Mouse (Mus musculus) CH12.LX (cell line): ENCODE measurements around the gene Fam168b. TPM values are rescaled to one million over a fixed set of nuclear protein-coding genes. Genes with fewer than 3 reads are reported as not detected.

ENCODE experiments used
- DNase-seq: peaks from one replicate; pipeline ENCODE4 v3.0.0-alpha.2; 2013; ENCODE audit errors: extremely low read depth
- H3K27ac ChIP-seq: 2 replicates; pipeline ENCODE4 v1.5.1; 2012; ENCODE audit warnings: low read depth, mild to moderate bottlenecking, control low read depth, moderate library complexity; ENCODE audit not compliant: insufficient read depth
- H3K27me3 ChIP-seq: replicated peaks from 2 replicates; pipeline ENCODE3; 2012; ENCODE audit warnings: inconsistent platforms
- H3K36me3 ChIP-seq, 2 experiments: replicated peaks in 1 of 2; 2 replicates each; pipeline versions ENCODE3 to v1.6.1; 2012; ENCODE audit warnings: inconsistent platforms in 1 of 2, low read length in 1 of 2, mild to moderate bottlenecking in 1 of 2, mixed read lengths in 1 of 2, moderate library complexity in 1 of 2; ENCODE audit not compliant: control insufficient read depth in 1 of 2, insufficient read depth in 1 of 2
- H3K4me1 ChIP-seq, 2 experiments: 2 replicates each; pipeline ENCODE4 v1.6.1; 2012; ENCODE audit warnings: inconsistent platforms in 1 of 2, moderate library complexity in 1 of 2; ENCODE audit not compliant: insufficient read depth in 2 of 2, control insufficient read depth in 1 of 2
- H3K4me2 ChIP-seq: 2 replicates; pipeline ENCODE4 v1.6.1; 2012; ENCODE audit warnings: low read depth, mild to moderate bottlenecking, control low read depth; ENCODE audit not compliant: poor library complexity, insufficient read depth, severe bottlenecking
- H3K4me3 ChIP-seq, 3 experiments: fragments of 150-350 bp in 1 of 3; sonication (generic) in 1 of 3; replicated peaks in 1 of 3; 2 replicates each; pipeline versions ENCODE3 to v1.5.1; 2011 to 2012; ENCODE audit warnings: low read depth in 2 of 3, low read length in 2 of 3, mild to moderate bottlenecking in 2 of 3, moderate library complexity in 2 of 3, control low read depth in 1 of 3, improper control_type of control experiment in 1 of 3, inconsistent platforms in 1 of 3, mixed read lengths in 1 of 3; ENCODE audit not compliant: poor library complexity in 1 of 3
- H3K79me2 ChIP-seq: replicated peaks from 2 replicates; pipeline ENCODE4 v1.6.1; 2012; ENCODE audit warnings: mild to moderate bottlenecking, moderate library complexity; ENCODE audit not compliant: control insufficient read depth, poor library complexity, insufficient read depth, severe bottlenecking; ENCODE audit errors: extremely low read depth
- H3K9ac ChIP-seq: 2 replicates; pipeline ENCODE4 v1.6.1; 2012; ENCODE audit warnings: low read depth, mild to moderate bottlenecking, control low read depth, moderate library complexity; ENCODE audit not compliant: insufficient read depth
- H3K9me3 ChIP-seq: replicated peaks from 2 replicates; pipeline ENCODE3; 2012; ENCODE audit warnings: low read length, inconsistent platforms, mixed read lengths
- CHD1 ChIP-seq: IDR thresholded peaks from 2 replicates; pipeline ENCODE4 v1.6.1; 2012; ENCODE audit warnings: low read depth, low read length, improper control_type of control experiment, inconsistent platforms
- CHD2 ChIP-seq: IDR thresholded peaks from 2 replicates; pipeline ENCODE4 v1.6.1; 2011; ENCODE audit warnings: low read length, improper control_type of control experiment
- CTCF ChIP-seq, 2 experiments: IDR thresholded peaks in 1 of 2; conservative IDR thresholded peaks in 1 of 2; 2 replicates each; pipeline ENCODE4 v1.5.1; 2011 to 2012; ENCODE audit warnings: low read depth in 2 of 2, low read length in 2 of 2, improper control_type of control experiment in 1 of 2, inconsistent platforms in 1 of 2, mild to moderate bottlenecking in 1 of 2, moderate library complexity in 1 of 2
- E2F4 ChIP-seq: IDR thresholded peaks from 2 replicates; pipeline ENCODE4 v1.6.1; 2011; ENCODE audit warnings: low read depth, low read length, improper control_type of control experiment; ENCODE audit not compliant: insufficient replicate concordance
- ELF1 ChIP-seq: IDR thresholded peaks from 2 replicates; pipeline ENCODE4 v1.6.1; 2014; ENCODE audit warnings: low read depth, mild to moderate bottlenecking, inconsistent platforms, low read length, improper control_type of control experiment
- ETS1 ChIP-seq: conservative IDR thresholded peaks from 2 replicates; pipeline ENCODE4 v1.6.1; 2012; ENCODE audit warnings: low read depth, mild to moderate bottlenecking, inconsistent platforms, low read length, improper control_type of control experiment, moderate library complexity
- GABPA ChIP-seq: IDR thresholded peaks from 2 replicates; pipeline ENCODE4 v1.6.1; 2012; ENCODE audit warnings: low read depth, low read length, improper control_type of control experiment, inconsistent platforms; ENCODE audit not compliant: insufficient replicate concordance
- HCFC1 ChIP-seq: IDR thresholded peaks from 2 replicates; pipeline ENCODE4 v1.6.1; 2012; ENCODE audit warnings: low read depth, mild to moderate bottlenecking, inconsistent platforms, low read length, improper control_type of control experiment
- JUN ChIP-seq: IDR thresholded peaks from 2 replicates; pipeline ENCODE4 v1.6.1; 2011; ENCODE audit warnings: low read depth, mild to moderate bottlenecking, low read length, improper control_type of control experiment, moderate library complexity; ENCODE audit not compliant: insufficient read depth
- KAT2A ChIP-seq: IDR thresholded peaks from 2 replicates; pipeline ENCODE4 v1.6.1; 2012; ENCODE audit warnings: low read length, improper control_type of control experiment, inconsistent platforms; ENCODE audit not compliant: insufficient replicate concordance
- MAX ChIP-seq: IDR thresholded peaks from 2 replicates; pipeline ENCODE4 v1.6.1; 2011; ENCODE audit warnings: low read length, improper control_type of control experiment
- MAZ ChIP-seq: IDR thresholded peaks from 2 replicates; pipeline ENCODE4 v1.6.1; 2012; ENCODE audit warnings: low read depth, mild to moderate bottlenecking, inconsistent platforms, low read length, improper control_type of control experiment, moderate library complexity
- NRF1 ChIP-seq: IDR thresholded peaks from 2 replicates; pipeline ENCODE4 v1.6.1; 2014; ENCODE audit warnings: low read depth, mild to moderate bottlenecking, inconsistent platforms, low read length, improper control_type of control experiment, moderate library complexity
- PAX5 ChIP-seq: IDR thresholded peaks from 2 replicates; pipeline ENCODE4 v1.6.1; 2012; ENCODE audit warnings: low read length, inconsistent platforms, mixed read lengths
- POLR2A ChIP-seq: IDR thresholded peaks from 2 replicates; pipeline ENCODE4 v1.6.1; 2011; ENCODE audit warnings: low read depth, mild to moderate bottlenecking, improper control_type of control experiment, low read length
- POLR2AphosphoS2 ChIP-seq: IDR thresholded peaks from 2 replicates; pipeline ENCODE4 v1.6.1; 2011; ENCODE audit warnings: low read depth, low read length, improper control_type of control experiment
- RAD21 ChIP-seq: IDR thresholded peaks from 2 replicates; pipeline ENCODE4 v1.6.1; 2011; ENCODE audit warnings: low read depth, mild to moderate bottlenecking, low read length, improper control_type of control experiment, moderate library complexity
- RCOR1 ChIP-seq: conservative IDR thresholded peaks from 2 replicates; pipeline ENCODE4 v1.6.1; 2012; ENCODE audit warnings: low read depth, mild to moderate bottlenecking, inconsistent platforms, low read length, improper control_type of control experiment
- SIN3A ChIP-seq: IDR thresholded peaks from 2 replicates; pipeline ENCODE4 v1.6.1; 2012; ENCODE audit warnings: low read length, improper control_type of control experiment, inconsistent platforms
- ZC3H11A ChIP-seq: IDR thresholded peaks from 2 replicates; pipeline ENCODE4 v1.6.1; 2012; ENCODE audit warnings: low read depth, mild to moderate bottlenecking, inconsistent platforms, low read length, improper control_type of control experiment
- ZKSCAN1 ChIP-seq: IDR thresholded peaks from 2 replicates; pipeline ENCODE4 v1.6.1; 2012; ENCODE audit warnings: low read depth, inconsistent platforms, low read length, improper control_type of control experiment, borderline replicate concordance
- ZMIZ1 ChIP-seq: IDR thresholded peaks from 2 replicates; pipeline ENCODE4 v1.6.1; 2012; ENCODE audit warnings: low read depth, mild to moderate bottlenecking, inconsistent platforms, low read length, improper control_type of control experiment
- ZNF384 ChIP-seq: IDR thresholded peaks from 2 replicates; pipeline ENCODE4 v1.6.1; 2012; ENCODE audit warnings: low read depth, low read length, improper control_type of control experiment, inconsistent platforms
- dilution Hi-C: fragments of 300-500 bp; cut with MboI; formaldehyde crosslinking; loops from 2 replicates; pipeline ENCODE4 v1.14.3; 2020; ENCODE audit warnings: low sequenced_read_pairs; ENCODE audit not compliant: extremely low pct_unique_long_range_greater_than_20kb, extremely low pct_ligation_motif_present
- in situ Hi-C: fragments of 300-500 bp; cut with MboI; formaldehyde crosslinking; loops from 3 replicates; pipeline ENCODE4 v1.14.3; 2019; ENCODE audit warnings: low sequenced_read_pairs, low pct_ligation_motif_present, low pct_unique_long_range_greater_than_20kb, mixed read lengths
- polyA plus RNA-seq: library from polyadenylated mRNA; unstranded; fragments of >175 nt; gene quantifications from 2 replicates; pipeline ENCODE4 v1.2.1, GENCODE M21; 2012; ENCODE audit warnings: low read depth; ENCODE audit not compliant: insufficient read length
- total RNA-seq, 2 experiments: library from RNA; depleted of rRNA; stranded (reverse); fragments of 300-350 nt in 1 of 2; fragments of >200 nt in 1 of 2; gene quantifications; 2 replicates each; pipeline ENCODE4 v1.2.3; 2012 to 2014

Fam168b gene
- total and polyA plus RNA-seq, 3 experiments: 50.5 to 67.5 (median 60.9) TPM

DNA sequence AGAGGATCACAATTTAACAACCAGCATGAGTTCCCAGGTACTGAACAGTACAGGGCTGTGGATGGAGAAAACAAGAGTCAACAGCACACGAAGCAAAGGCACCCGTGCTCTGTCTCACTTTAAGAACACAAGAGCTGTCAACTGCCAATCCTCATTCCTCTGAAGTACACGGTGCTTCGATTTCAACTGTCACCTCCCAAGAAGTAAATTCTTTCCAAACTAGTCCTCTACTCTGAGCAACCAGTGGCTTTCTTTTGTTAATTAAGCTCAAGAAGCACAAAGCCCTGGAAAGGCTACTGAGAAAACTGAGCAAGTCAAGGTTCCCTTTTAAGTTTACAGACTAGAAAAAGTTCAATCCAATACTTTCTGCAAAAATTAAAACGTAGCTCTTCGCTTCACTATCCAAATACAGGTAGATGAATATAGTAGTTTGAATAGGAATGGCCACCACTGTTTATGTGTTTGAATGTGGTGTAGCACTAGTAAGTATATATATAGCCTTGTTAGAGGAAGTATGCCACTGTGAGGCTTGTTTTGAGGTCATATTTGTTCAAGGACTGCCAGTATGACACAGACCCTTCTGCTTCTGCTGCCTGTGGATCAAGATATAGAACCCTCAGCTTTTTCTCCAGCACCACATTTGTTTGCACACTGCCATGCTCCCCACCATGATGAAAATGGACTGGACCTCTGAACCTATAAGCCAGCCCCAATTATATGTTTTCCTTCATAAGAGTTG lies 4.7 kb downstream of the Fam168b start:
- TF ChIP-seq KAT2A: no peak
- TF ChIP-seq PAX5: no peak
- TF ChIP-seq JUN: no peak
- TF ChIP-seq ETS1: no peak
- TF ChIP-seq E2F4: no peak
- TF ChIP-seq ZMIZ1: no peak
- TF ChIP-seq ZNF384: no peak
- no peak for TF ChIP-seq ZC3H11A
- no peak for TF ChIP-seq POLR2AphosphoS2
- TF ChIP-seq SIN3A: no peak
- no peak for TF ChIP-seq CHD1
- TF ChIP-seq ZKSCAN1: no peak
- TF ChIP-seq HCFC1: no peak
- no peak for TF ChIP-seq ELF1
- TF ChIP-seq RAD21: no peak
- no peak for TF ChIP-seq GABPA
- TF ChIP-seq POLR2A: no peak
- TF ChIP-seq MAX: no peak
- no peak for TF ChIP-seq RCOR1
- no peak for TF ChIP-seq NRF1
- H3K27ac ChIP-seq: no peak overlapping the region
- H3K79me2 ChIP-seq: peaks cover 86% of the 10 kb centered on the region
- no peak overlapping the region for H3K9ac ChIP-seq
- H3K9me3 ChIP-seq: no peaks in the 10 kb centered on the region
- dilution Hi-C loops: no loop called here
- in situ Hi-C loops: no loop called here
- no peaks in the 10 kb centered on the region for H3K27me3 ChIP-seq
- no peak overlapping the region for H3K4me3 ChIP-seq
- DNase-seq: peak; percentile 35
- H3K4me1 ChIP-seq: peaks cover 19 to 70% of the 10 kb centered on the region in 2 experiments
- peak overlapping the region; percentile 29; the same call in 1 of the 2 replicates for H3K4me2 ChIP-seq
- H3K36me3 ChIP-seq: peaks cover 15 to 41% of the 10 kb centered on the region in 2 experiments

DNA sequence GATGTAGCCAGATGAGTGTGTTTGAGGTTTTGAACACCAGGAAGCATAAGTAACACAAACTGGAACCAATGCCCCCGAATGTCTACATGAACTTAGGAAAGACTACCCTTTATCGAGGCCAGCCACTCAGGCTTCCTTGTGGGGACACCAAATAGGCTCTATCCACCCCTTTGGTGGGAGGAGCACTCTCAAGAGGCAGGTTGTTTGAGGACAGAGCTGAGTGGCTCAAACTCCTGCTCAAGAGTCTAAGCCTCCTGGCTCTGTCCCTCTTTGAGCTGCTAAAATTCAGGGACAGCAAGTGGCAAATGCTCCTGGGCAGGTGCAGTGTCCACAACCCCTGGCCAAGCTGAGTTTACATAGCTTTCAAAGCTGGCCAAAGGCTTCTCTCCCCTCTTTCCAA lies 8.0 kb downstream of the Fam168b start:
- no peak for DNase-seq
- no peaks in the 10 kb centered on the region for H3K9me3 ChIP-seq
- H3K9ac ChIP-seq: no peak overlapping the region
- dilution Hi-C loops: no loop called here
- TF ChIP-seq POLR2A: no peak
- TF ChIP-seq CTCF (conservative IDR thresholded peaks at IDR 0.05 in 1 of 2, IDR thresholded peaks at IDR 0.05 in 1 of 2; ENCODE audit: low read depth in 2 of 2, low read length in 2 of 2): no peak
- no peak for TF ChIP-seq PAX5
- TF ChIP-seq MAZ: no peak
- no peak for TF ChIP-seq HCFC1
- no peak for TF ChIP-seq CHD2
- no peak for TF ChIP-seq GABPA
- no peaks in the 10 kb centered on the region for H3K27me3 ChIP-seq
- H3K4me1 ChIP-seq: peaks cover 9 to 74% of the 10 kb centered on the region in 2 experiments; a peak in 3 of 4 replicates
- H3K4me2 ChIP-seq: no peak overlapping the region
- H3K27ac ChIP-seq: no peak overlapping the region
- peaks cover 28 to 65% of the 10 kb centered on the region in 2 experiments for H3K36me3 ChIP-seq
- no peak overlapping the region for H3K4me3 ChIP-seq
- in situ Hi-C loops: no loop called here
- H3K79me2 ChIP-seq: peaks cover 83% of the 10 kb centered on the region
